Mouse (Mus musculus) urinary bladder, postnatal 4 days (tissue): ENCODE results near the gene Adk.
A peak's percentile ranks its signal among the peaks of the same experiment; 100 is the strongest.

ENCODE experiments used
- DNase-seq, 2 experiments: peaks; one replicate each; pipeline ENCODE4 v3.0.0; 2021 to 2022; ENCODE audit warnings: low spot score in 2 of 2

Adk gene

GRCm38 (mm10) chr14:21052112-21052780, at the start of gene Adk, which contains the start of gene Ap3m1:
TSS of gene Adk (plus strand) at chr14:21052574.
TSS of gene Ap3m1 (minus strand) at chr14:21052508.
- peak; percentile 91 to 97 for DNase-seq

GRCm38 (mm10) chr14:21013800-21014334, 38.5 kb upstream of the Adk start:
- no peak for DNase-seq

DNA sequence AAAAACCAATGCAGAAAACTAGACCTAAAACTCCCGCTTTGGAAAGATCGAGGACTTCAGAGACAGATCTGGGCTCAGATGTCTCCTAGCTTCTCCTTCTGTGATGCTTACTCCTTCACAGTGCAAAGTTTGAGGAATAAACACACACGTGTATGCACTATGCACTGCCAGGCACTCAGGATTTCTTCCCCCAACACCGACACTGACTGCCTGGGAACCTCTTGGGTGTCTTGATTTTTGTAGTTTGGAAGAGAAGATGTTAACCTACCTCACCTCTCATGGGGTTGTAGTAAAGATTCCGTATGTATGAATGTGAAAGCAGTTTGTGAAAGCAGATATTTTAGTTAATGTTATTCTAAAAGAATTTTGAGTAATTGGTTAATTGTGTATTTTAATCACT, 34.5 kb upstream of the Adk start:
- no peak for DNase-seq

DNA sequence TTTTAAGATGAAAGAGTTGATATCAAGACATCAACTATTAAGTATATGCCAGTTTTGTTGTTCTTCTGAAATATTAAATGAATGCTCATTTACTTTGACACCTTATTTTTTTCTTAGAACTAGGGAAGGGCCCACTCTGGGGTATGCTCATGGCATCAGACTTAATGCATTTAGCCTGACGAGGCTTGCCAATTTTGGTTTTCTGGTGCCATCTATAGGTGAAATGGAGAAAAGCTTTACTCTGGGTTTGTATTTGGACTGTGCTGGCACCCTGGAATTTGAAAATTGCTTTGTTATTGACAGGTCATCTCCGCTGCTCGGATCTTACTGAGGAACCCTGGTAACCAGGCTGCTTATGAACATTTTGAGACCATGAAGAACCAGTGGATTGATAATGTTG, 33.4 kb upstream of the Adk start:
- no peak for DNase-seq

DNA sequence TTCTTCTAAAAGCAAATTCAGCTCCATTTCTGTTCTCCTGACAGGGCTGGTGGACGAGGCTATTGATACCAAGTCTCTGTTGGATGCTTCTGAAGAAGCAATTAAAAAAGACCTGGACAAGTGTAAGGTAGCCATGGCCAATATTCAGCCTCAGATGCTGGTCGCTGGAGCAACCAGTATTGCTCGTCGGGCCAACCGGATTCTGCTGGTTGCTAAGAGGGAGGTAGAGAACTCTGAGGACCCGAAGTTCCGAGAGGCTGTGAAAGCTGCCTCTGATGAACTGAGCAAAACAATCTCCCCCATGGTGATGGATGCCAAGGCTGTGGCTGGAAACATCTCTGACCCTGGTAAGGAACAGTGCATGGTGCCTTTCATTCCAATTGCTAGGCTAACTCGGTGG, 31.9 kb upstream of the Adk start:
- no peak for DNase-seq

DNA sequence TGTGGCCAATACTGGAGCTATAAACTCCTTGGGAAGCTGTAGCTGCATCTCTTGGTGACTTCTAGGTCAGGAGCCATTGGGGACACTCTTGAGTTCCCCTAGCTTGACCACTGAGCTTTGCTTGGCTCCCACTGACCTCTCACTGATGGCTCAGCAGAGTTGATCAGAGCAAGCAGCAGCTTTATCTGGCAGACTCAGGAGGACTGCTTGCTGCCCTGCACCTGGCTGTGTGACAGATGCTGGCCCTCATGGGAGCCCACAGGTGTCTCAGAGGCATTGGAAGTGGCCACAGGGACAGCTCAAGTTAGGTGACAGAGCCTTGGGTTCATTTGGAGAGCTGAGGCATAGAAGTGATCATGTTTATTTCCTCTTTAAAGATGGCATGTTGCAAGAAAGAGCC, 24.8 kb upstream of the Adk start:
- DNase-seq: no peak

GRCm38 (mm10) chr14:21029025-21029659, 23.2 kb upstream of the Adk start:
- DNase-seq: no peak

DNA sequence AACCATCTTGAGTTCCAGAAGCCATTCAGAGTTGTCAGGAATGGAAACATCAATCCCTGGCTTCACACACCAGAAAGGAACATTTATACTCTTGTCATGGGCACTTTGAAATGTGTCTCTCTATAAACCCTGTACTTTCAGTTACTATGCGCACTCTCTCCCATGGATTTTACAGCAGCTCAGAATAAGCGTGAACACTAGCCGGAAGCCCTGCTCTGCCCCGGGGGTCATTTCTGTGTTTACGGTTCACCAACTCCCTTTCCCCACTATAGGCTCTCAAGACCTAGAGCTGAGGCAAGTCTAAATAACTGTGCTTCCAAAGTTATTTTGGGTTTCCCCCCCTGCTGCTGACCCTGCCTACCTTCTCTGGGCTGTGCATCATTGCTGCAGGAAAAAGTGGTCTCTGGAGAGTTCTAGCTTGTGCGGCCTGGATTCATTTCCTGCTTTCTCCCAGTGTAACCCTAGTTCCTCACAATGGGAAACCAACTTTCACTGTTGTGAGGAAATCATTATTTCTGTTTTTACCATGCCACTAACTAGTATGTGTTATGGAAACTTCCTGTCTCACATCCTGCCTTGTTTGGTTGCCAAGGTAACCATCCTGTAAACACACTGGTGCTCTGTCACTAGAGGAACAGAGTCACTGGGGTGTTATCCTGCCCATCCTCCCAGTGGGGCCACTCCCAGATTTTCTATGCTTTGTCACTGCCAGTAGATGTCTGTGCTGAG, 20.4 kb upstream of the Adk start:
- no peak for DNase-seq

- DNase-seq: no peak
These were observed 18.1 kb upstream of the Adk start for GRCm38 (mm10) chr14:21034271-21034670.

GRCm38 (mm10) chr14:21034791-21035190, 17.6 kb upstream of the Adk start:
- no peak for DNase-seq

DNA sequence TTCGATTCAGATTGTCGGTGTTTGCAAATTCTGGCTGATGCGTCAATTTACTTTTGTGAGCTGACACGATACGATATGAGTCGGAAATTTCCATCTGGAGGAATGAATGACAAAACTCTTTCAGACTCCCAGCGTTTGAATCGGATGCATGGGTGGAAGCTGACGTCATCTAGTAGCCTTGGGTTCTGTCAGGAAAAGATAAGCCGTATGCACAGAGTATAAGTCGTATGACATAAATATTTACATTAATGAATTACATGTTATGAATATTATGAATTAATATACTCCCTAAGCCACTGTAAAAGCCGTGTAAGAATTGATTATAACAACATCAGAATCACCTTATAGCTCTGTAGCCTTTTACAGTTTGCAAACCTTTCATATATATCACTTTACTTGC, 13.3 kb upstream of the Adk start:
- DNase-seq: no peak

- DNase-seq: no peak
These were observed 12.8 kb upstream of the Adk start for GRCm38 (mm10) chr14:21039623-21040022.

GRCm38 (mm10) chr14:21047840-21048239, 4.5 kb upstream of the Adk start:
- no peak for DNase-seq

- no peak for DNase-seq
These were observed 3.5 kb upstream of the Adk start for GRCm38 (mm10) chr14:21048879-21049278.

DNA sequence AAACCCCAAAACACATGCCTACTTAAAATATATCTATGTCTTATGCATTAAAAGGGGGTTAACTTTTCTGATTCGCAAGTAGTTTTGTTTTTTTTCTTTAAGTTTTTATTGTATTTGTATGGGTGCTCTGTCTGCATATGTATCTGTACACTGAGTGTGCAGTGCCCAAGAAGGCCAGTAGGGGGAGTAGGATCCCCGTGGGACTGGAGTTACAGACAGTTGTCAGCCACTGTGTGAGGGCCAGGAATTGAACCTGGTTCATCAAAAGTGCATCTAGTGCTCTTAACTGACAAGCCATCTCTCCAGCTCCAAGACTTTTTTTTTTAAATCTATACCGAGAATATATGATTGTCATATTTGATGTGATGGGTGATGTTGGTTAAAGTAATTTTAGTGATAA, 1.6 kb upstream of the Adk start:
- no peak for DNase-seq

- DNase-seq: no peak
These were observed 828 bp upstream of the Adk start for GRCm38 (mm10) chr14:21051380-21052111.

DNA sequence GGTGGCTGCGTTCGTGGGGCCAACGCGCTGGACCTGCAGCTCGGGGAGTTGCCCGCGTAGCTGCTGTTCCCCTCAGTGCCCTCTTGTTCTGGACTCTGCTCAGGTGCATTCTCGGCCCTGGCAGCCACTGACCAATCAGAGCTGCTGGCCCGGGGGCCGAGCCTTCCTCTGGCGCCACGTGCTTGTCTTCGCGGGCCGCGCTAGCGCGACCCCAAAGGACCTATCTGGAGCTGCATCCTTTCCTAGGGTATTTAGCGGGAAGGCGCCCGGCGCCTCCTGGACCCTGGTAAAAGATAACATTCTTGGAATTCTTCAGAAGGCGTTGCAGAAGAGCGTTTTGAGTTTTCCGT, 382 bp downstream of the Adk start:
- peak; percentile 65 to 67 for DNase-seq

DNA sequence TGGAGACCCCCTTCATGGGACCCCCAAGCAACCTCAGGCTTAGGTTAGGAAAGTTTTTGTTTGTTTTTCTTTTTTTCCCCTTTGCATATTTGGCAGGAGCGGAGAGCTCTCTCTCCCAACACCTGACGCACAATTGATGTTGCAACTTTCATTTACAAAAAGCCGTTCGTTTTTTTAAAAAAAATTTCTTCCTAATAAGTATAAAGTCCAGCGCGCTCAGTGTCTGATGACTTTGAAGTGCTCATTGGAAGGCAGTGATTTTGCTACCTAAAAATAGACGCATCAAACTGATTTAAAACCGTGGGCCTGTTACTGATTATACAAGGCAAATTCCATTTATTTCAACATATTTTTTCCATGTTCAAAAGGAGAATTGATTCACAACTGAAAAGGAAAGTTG, 777 bp downstream of the Adk start:
- DNase-seq: no peak

DNA sequence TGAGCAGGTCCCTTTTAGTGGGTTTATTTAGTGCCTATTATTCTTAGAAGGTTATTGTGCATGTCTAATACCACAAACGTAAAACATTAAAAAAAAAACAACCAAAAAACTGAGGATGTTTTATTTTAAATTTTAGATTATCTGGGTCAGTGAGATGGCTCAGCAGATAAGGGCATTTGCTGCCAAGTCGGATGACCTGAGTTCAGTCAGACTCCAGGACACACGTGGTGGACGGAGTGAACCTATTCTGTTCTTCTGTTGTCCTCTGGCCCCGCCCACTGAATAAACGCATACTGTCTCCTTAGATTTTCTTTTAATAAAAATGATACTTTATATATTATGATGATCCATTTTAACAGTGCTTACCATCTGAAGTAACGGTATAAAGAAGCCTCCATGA, 1.2 kb downstream of the Adk start:
- no peak for DNase-seq

DNA sequence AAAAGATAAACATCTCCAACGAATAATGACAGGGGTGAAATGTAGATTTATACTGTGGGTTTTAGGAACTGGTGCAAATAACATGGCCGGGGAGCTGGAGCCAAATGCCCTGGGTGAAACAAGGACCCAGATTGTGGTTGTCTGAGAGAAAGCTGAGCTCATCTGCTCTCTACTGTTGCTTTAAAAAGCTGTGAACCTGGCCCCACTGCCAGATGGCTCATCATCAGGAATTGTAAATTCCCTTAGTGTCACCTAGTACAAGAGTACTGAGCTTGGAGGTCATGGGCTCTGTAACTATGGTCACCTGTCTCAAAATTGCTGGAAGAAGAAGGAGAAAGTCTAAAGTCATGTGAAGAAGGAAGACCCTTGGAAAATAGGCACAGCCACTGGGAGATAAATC, 6.6 kb downstream of the Adk start:
- no peak for DNase-seq

DNA sequence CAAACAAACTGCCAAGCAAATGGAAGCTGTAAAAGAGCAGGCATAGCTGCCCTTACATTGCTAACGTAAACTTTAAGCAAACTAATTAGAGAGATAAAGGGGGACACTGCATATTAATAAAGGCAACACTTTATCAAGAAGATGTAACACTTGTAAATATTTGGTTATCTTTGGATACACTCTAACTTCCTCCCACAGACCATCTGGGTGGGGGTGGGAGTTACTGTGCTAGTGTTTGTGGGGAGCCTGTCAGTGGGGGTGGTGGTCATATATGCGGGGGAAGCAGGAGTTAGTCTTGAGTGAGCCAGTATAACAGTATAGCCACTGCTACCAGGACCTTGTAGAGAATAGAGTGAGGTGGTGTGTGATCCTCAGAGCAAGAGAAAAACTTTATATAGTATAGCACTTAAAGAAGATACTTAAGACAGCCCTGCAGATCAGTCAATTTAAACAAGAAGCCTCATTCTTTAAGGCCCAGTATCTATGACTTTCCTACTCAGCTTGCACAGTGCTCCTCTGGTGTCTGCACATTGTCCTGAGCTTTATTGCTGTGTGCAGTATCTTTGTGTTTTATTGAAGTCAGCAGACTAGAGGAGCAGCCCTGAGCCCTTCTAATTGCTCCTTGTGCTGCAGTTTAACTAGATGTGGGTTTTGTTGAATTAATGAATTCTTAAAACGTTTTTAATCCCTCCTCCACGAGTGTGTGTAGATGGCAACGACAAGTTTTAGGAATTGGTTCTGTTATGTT, 10.6 kb downstream of the Adk start:
- no peak for DNase-seq
